Mouse (Mus musculus) left cerebral cortex, postnatal 10 days (tissue): ENCODE measurements around the gene Cdh4. TPM values are rescaled to one million over a fixed set of nuclear protein-coding genes. Genes with fewer than 3 reads are reported as not detected.

ENCODE experiments used
- DNase-seq, 2 experiments: peaks; one replicate each; pipeline ENCODE4 v3.0.0; 2021 to 2022; ENCODE audit warnings: low spot score in 2 of 2, mixed read lengths in 1 of 2; ENCODE audit errors: extremely low spot score in 1 of 2
- intact Hi-C: fragments of 180-260 bp; cut with DNase I; formaldehyde crosslinking; loops from one replicate; pipeline ENCODE4 v1.15.1; 2025
- total RNA-seq, 2 experiments: library from RNA; stranded (reverse); gene quantifications; 2 replicates each; pipeline ENCODE4 v1.2.3; 2021

Cdh4 gene
- total RNA-seq, 2 experiments from 2014 or later = 36.4 to 41.2 TPM

DNA sequence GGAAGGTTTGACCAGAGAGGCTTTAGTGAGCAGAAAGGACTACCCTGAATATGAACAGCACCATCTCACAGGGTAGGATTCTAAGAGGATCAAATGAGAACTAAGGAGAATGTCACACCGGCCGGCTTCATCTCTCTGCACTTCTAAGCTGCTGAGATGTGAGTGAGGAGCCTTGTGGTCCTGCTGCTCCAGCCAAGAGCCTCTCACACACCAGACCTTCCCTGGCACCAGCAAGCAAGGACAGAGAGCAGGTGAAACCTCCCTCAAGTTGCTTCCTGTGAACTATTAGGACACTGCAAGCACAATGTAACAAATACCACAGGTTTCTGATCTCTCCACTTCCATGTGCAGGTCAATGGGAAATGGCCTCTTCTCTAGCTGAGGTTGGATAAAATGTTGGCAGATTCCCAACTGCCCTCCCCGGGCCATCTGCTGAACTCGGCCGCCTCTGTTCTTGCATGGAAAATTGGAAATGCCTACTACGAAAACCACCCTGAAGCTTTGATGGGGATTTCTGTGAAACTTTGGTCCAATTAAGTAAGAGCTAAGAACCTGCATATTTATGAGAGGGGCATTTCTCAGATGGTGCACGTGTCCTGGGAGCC, 88.3 kb downstream of the Cdh4 start:
- DNase-seq = no peak
- intact Hi-C loops = no loop called here

DNA sequence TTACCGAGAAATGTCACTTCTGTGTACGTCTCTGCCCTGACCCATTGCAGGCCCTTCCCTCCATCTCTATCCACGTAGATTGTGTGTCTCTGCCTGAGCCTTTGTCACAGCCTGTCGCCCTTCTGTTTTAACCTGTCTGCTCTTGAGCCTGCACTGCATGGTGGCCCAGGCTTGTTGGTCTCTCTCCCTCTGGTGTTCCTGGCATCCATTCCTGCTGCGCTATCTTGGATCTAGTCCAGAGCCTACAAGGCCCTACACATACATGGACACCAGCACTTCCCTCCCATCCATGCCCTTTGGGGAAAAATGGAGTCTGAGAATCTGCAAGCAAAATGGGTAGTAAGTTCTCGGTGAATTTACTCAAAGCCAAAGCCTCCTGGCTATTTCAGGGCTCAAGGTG, 91.0 kb downstream of the Cdh4 start:
- intact Hi-C loops = no loop called here
- DNase-seq = no peak

DNA sequence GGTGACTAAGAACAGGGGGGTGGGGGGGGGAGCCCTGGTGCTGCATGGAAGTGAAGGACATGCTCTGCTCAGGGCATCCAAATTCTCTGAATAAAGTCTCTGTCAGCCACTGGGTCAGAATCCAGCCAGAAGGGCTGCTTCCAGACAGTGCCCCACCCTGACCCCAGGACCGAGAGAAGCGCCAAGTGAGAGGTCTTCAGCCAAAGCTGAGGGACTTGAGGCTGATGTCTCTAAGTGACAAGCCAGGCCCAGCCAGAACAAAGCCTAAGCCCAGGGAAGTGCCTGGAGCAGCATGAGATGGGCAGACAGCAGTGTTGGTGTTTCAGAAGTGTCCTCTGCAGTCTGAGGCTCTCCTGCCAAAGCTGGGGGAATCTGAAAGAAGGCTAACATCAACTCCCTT, 91.7 kb downstream of the Cdh4 start:
- DNase-seq = no peak
- intact Hi-C loops = no loop called here

DNA sequence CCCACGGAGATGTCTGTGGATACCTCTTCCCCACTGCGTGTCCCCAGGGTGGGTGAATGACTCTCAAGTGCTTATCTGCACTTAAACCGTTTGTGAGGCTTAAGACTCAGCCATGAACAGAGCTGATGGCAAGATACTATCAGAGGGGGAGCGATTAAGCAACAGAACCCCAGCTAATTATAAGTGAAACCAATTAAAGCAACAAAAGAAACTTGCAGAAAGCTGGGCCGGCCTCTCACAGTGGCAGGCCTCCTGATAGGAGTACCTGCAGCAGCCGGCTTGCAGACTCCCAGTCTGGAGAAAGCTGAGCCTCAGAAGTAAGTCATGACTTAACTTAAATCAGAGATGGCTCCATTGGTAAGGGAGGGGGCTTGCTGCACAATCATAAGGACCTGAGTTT, 93.0 kb downstream of the Cdh4 start:
- DNase-seq = no peak
- intact Hi-C loops = loop anchor here (5.0 kb wide), 1 partner anchor 93 kb away; the partner anchor contains the start of gene Cdh4

DNA sequence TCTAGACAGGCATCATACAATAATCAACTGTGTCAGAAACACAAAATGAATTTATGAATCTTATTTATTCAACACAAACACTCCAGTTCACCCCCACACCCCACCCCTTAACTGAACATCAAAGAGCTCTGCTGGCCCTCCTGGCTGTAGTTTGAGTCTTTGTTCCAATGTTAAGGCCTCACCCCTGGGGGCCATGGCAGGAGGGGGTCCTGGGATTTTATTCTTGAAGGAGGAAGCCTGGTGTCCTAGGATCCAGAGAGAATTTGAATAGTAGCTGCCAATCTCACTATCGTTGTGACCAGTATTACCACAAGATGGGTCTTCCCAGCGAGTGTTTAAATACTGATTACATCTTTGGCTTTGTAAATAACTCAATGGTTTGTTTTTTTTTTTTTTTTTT, 94.5 kb downstream of the Cdh4 start:
- no peak for DNase-seq

DNA sequence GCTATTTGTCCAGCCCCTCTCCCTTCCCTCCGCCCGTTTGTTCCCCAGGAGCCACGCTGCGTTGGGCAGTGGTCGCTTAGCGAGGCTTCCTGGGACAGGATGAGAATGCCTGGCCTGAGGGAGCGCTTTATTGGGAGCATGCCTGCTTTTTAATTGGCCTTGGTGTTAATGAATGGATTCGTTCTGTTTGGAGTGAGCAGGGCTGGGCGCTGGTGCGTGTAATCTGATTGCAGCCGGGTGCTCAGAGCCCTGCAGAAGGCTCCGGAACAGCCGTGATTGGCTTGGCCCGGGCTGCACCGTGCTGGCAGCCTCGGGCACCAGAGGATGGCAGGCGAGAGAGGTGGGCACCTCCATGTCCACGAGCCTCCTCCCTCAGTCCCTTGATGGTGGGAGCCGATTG, 95.2 kb downstream of the Cdh4 start:
- intact Hi-C loops = loop anchor here (5.0 kb wide), 1 partner anchor 95 kb away; the partner anchor contains the start of gene Cdh4
- DNase-seq = peak; percentile 57 to 74

More for the DNA sequence above, 94.5 kb downstream of the Cdh4 start:
- intact Hi-C loops = loop anchor here (5.0 kb wide), 1 partner anchor 94 kb away; the partner anchor contains the start of gene Cdh4

DNA sequence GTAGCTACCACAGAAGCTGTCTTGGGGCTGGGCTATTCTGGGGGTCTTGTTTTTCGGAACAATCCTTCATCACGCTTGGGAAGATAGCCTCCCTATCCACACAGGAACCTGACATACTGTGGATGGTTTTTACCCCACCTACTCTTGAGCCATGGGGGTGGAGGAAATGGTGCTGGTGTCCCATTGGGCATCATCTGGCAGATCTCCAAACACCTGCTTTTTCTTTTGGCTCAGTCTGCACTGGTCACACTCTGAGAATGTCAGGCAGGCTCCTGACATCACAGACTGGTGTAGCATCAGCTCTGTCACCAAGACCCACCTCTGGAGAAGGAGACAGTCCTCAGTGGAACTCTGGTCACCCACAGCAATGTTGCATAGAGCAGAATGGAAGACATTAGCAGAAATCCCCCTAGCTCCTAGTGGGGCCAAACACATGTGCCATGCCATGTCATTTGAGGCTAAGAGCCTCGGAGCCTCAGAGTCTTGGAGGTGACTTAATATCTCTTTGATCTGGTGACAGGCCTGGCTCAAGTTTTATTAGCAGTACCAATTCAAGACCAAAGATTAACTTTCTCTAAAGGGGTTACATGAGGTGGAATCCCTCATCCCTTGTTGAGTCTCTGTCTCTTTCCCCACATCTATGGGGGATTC, 95.7 kb downstream of the Cdh4 start:
- DNase-seq = no peak

DNA sequence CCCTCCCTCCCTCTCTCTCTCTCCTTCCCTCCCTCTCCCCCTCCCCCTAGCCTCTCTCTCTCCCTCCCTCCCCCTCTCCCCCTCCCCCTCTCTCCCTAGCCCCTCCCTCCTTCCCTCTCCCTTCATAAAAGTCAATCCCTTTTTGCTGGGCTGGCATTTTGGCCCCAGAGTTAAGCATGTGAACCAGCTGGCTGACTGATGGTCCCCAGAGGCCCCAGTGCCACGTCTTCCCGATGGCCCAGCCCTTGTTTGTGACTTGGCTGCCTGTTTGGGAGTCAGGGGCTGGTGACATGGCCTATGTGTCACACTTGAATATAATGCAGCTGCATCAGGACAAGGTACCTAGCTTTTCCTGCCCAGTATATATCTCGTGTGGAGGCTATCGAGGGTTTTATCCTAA, 96.3 kb downstream of the Cdh4 start:
- no peak for DNase-seq
- intact Hi-C loops = loop anchor here (5.0 kb wide), 1 partner anchor 96 kb away; the partner anchor contains the start of gene Cdh4

More for the DNA sequence above, 95.7 kb downstream of the Cdh4 start:
- intact Hi-C loops = loop anchor here (5.0 kb wide), 1 partner anchor 96 kb away; the partner anchor contains the start of gene Cdh4

DNA sequence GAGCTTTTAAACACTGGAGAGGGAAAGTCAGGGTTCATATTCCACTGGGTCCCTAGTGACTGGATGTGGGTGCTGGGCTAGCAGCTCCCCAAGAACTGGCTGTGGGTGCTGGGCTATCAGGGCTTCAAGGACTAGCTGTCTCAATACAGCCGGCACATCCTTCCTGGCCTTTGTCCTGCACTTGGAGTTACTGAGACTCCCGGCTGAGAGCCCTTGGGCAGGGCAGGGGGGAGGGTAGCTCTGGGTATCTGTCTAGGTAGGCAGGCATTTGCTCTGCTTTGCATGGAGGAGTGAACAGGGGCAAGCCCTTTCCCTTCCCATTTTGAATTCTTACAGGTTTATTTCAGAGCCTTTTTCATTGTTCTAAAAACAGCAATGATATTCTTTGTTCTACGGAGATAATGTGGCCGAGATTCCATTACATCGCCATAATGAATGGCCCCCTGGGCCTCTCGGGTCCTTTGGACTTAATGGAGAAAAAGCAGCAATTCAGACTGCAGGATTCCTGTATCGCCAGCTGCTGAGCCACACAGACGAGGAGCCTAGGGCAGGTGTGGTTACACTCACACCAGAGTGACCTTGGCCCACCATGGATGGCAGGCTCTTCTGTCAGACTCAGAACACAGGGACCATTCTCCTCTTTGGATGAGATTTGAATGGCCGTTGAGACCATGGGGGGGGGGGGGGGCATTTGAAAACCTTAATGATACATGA, 97.5 kb downstream of the Cdh4 start:
- no peak for DNase-seq
- intact Hi-C loops = loop anchor here (5.0 kb wide), 1 partner anchor 97 kb away; the partner anchor contains the start of gene Cdh4

DNA sequence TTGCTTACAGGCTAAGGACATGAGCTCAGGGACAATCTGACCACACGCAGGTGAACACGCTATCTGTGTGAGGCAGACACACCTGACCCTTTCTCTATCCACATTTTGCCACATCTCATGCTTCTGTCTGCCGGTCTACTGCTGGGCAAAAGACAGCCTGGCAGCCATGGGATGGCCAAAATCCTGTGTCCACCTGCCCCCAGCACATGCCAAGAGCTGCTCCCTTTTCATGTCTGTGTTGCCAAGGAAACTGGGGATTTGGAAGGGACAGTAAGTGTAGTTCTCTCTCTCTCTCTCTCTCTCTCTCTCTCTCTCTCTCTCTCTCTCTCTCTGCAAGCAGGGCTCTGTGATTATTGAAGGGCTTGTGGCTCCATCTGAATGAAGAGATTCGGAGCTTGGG, 98.9 kb downstream of the Cdh4 start:
- DNase-seq = no peak
- intact Hi-C loops = no loop called here

DNA sequence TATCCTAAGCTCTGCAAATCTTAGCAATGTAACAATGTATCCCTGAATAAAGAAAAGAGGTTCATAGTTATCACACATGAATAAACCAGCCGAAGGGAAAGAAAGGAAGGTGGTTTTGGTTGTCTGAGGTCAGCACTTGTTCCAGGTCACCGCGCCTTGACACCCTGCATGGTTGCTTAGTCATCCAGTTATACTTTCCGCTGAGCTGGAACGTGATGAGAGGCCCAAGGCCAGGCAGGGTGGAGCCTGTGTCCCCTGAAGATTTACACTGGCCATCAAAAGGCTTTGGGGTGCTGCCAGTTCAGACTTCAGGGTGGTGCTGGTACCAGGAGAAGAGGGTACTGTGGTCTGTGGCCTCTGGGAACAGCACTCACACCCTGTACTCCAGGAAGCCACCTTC, 105.4 kb downstream of the Cdh4 start:
- intact Hi-C loops = no loop called here
- DNase-seq = no peak

DNA sequence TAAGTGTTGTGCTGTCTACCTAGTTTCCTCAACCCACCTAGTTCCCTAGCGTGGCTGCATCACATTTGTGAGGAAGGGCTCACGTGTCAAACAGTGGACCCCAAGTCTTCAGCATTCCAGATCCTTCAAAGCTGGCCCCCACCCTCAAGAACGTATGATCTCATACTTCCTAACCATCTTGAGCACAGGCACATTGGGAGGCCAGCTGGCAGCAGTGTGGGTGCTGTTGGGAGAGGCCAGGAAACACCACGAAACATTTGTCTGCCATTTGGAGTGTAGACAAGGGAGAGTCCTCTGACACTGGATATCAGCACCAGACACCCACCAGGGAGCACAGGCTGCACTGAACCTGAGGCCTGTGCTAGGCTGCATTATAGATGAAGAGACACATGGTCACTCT, 113.7 kb downstream of the Cdh4 start:
- no peak for DNase-seq

DNA sequence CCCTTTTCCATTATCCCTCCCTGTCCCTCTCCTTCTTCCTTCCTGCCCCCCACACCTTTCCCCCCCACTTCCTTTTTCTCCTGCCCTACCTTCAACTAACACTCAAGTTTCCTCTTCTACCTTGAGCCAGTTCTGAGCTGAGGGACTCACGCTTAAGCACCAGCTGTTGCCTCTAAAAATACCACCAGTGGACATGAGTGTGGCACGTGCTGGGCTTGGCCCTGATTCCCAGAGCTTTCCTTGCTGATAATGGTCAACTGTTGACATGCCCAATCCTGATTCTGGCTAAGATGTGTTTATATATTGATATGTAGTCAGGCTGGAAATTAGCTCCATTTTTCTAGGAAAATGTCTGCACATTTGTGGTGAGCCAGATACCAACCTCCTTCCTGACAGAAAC, 120.1 kb downstream of the Cdh4 start:
- no peak for DNase-seq
- intact Hi-C loops = no loop called here

More for the DNA sequence above, 113.7 kb downstream of the Cdh4 start:
- intact Hi-C loops = no loop called here

DNA sequence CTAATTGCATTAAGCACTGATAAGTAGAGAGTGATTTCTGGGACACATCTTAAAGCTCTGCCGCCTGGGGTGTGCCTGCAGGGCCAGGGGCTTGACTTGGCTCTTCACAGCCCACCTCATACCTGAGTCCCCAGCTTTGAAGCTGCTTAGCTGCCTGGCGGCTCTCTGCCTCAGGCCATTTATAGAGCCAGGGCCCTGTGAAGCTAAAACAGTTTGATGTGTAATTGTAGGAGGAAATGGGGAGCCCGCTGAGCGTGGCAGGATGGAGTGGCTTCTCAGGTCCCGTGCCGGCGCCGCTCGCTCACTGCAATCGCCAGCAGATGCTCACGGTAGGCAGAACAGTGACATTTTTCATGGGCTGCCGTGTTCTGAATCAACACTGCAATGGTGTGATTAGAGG, 123.4 kb downstream of the Cdh4 start:
- intact Hi-C loops = no loop called here

DNA sequence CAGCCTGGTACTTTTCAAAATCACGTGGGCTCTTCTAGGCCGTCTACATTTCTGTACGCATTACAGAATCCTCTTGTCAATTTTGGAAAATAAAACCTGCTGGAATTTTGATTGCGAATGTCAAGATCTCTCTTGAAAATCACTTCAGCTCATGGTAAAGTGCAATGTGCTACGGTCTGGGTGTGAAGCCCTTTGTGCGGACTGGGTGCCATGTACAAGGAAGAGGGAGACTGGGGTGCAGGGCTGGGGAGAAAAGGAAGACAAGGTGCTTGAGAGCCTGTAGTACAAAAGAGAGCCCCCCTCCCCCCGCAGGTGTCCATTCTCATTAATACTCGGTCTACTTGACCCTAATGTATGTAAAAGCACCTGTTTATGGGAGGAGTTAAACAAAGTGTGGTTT, 125.7 kb downstream of the Cdh4 start:
- intact Hi-C loops = no loop called here
- no peak for DNase-seq

More for the DNA sequence above, 123.4 kb downstream of the Cdh4 start:
- no peak for DNase-seq

DNA sequence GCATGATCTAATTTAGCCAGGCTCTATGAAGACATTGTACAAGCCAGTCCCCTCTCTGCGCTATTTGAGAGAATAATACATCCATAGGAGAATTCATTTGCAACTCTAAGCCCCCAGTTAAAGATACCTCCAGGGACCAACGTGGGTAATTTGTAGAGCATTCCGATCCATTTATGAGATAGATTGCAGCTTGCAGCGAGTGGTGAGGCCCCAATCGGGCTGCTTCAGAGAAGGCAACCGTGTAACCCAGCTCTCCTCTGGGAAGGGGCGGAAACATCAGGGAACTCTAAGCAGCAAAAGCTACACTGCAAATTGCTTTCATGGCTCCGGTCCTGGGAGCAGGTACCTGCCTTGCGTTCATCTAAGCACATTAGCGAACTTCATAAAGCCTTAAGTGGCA, 126.9 kb downstream of the Cdh4 start:
- DNase-seq = no peak
- intact Hi-C loops = no loop called here

DNA sequence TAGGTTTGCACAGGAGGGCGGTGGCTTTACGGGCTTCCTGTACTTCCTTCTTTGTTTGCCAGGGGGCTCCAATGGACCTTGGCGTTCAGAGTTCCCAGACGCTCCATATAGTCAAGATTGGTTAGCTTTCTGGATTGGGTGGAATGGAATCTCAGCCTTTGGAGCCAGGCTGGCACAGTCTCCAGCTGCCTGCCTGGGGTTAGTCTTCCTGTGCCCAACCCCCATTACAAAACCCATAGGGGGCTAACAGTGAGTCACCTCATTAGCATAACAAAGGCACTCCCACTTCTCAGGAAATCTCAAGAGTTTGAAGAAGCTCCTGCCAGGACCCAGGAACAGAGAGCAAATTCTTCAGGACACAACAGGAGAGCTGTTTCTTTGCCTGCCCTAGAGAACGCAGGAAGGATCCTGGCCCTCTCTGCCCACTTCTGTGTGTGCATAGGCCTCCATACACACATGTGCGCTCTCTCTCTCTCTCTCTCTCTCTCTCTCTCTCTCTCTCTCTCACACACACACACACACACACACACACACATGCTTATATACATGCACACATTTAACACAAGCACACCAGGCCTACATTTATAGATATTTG, 129.0 kb downstream of the Cdh4 start:
- intact Hi-C loops = no loop called here
- DNase-seq = no peak

DNA sequence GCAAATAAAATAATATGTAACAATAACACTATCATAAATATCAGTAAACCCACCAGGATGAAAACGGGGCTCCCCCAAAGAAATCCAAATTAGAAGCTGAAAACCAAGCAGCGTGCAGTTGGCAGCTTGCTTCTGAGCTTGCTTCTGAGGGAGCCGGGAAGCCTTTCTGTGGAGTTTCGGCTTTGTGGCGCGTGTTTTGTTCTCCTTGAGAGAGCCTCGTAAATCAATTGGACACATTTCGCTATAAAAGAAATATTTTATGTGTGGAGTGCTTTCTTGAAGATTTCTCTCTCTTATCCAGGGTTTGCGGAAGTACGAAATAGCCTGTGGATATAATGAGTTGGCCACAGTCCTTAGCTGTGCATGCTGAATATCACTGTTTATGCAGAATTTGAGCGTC, 131.1 kb downstream of the Cdh4 start:
- intact Hi-C loops = no loop called here
- no peak for DNase-seq

DNA sequence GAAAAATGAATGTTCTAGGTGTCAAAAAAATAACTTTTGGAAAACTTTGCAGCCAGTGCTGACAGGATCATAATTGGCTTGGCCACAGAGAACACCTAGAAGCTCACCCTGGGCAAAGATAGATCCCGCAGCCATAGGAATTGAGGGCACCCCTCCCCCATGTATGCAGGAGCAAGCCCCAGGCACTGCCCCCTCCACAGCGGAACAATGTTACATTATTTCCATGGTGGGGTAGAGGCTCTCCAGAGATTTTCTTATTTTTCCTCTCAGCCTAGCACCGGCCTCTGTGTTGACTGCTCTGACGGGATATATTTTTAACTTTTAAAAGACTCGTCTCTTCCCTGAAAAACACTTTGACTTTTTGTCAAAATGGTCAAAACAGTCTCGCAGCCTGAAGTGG, 131.6 kb downstream of the Cdh4 start:
- intact Hi-C loops = no loop called here

More for the DNA sequence above, 131.6 kb downstream of the Cdh4 start:
- DNase-seq = no peak
